Mouse (Mus musculus) CD4-positive, CD25-positive, alpha-beta regulatory T cell, adult 4 months (primary cell): ENCODE results near the gene Fnip1. TPM values are rescaled to one million over a fixed set of nuclear protein-coding genes. Genes with fewer than 3 reads are reported as not detected.

Experiments used
- ATAC-seq: one replicate; pipeline ENCODE4 v1.8.0; 2017
- polyA plus RNA-seq, 2 experiments: library from polyadenylated mRNA; unstranded; fragments of 100-300 nt; shearing (Covaris generic); gene quantifications; one replicate each; pipeline ENCODE4 v1.2.1; 2017

Gene Fnip1
- polyA plus RNA-seq, 2 experiments from 2014 or later, result 12.7 to 12.9 TPM

- peak; percentile 86 for ATAC-seq
These were observed 124.8 kb downstream of the Fnip1 start for GRCm38 (mm10) chr11:54562761-54563160.

Other genes with a start within 250 kb of the Fnip1 start
- gene Csf2, start 188.5 kb upstream of the Fnip1 start, polyA plus RNA-seq, result 1 to 10 TPM in 1 of 2 experiments, under 1 TPM in 1; 0.89 to 1.2 TPM
- gene Il3, start 170.9 kb upstream of the Fnip1 start, polyA plus RNA-seq, result not detected
- not detected for gene Acsl6, start 134.4 kb upstream of the Fnip1 start, polyA plus RNA-seq
- not detected for gene Meikin, start 67.5 kb upstream of the Fnip1 start, polyA plus RNA-seq
- gene Rapgef6, start 84.6 kb downstream of the Fnip1 start, polyA plus RNA-seq, result 100 to 1,000 TPM; 258 to 274 TPM